Mouse (Mus musculus) neural tube, embryonic 10.5 days (tissue): Measurements from ENCODE around the gene Lalba.
"Not testable (repeated sequence)": the region's sequence is repeated elsewhere in the genome, so short reads cannot be mapped to it uniquely, and the experiment has no call there.

Source experiments
- DNase-seq: peaks from one replicate; pipeline ENCODE4 v3.0.0-alpha.2; 2017; ENCODE audit warnings: low spot score; ENCODE audit errors: extremely low spot score

Lalba gene

DNA sequence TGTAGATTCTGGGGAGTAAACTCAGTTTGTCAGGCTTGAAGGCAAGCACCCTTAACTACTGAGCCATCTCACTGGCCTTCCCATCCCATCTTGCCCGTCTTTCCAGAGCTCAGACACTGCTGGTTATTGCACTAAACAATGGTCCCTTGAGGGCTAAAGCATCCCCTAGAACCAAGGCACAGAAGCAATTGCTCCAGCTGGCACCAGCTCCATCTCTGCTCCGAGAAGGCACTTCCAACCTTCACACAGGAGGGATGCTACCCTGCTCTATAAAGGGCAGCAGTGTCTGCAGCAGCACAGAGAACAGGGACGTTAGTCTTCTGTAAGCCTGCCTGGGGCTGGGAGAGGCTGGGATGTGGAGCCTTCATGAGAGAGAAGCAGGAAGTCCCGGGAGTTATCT lies 9.6 kb upstream of the Lalba start, which contains the start of gene Olfr279:
TSS of gene Olfr279 (plus strand) at position 301 of the 400 bp plus-strand sequence.
- DNase-seq: no peak

DNA sequence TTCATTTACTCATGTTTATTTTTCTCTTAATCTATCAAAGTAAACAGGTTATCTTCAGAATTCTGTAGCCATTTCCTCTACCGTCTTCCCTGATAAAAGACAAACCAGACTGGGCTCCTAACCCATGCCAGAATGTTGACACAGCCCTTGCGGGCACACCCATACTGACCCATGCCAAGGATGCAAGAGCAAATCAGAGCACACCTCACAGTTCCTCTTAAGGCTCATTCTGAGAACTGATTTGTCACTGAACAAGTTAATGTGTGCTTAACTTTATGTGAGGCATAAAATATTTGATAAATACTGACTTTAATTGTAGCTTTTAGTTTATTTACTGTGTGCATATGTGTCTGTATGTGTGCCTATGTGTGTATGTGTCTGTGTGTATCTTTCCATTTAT lies 8.8 kb upstream of the Lalba start:
- no peak for DNase-seq

DNA sequence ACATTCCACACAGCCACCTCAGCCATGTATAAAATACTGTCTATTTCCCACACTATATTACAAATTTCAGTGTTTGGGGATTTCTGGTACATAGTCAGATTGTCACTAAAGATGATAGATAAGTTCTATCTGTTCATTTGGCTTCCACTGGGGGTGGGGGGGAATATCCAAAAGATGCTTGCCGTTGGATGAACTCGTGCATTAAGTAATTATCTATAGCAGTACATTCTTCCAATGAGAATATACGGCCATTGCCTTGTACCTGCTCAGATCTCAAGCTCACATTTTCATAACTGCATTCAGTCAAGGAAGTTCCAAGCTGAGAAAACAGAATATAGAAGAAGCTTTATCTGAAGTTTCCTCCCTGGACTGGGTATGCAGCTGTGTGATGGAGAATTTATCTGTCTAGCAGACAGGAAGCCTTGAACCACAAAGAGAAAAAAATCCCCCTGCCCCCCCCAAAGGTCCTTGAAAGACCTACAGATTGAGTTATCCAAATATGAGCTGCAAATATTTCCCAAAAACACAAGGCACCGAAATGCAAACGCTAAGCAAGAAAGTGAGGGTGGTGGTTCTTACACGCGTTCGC lies 4.0 kb upstream of the Lalba start:
- DNase-seq: no peak

DNA sequence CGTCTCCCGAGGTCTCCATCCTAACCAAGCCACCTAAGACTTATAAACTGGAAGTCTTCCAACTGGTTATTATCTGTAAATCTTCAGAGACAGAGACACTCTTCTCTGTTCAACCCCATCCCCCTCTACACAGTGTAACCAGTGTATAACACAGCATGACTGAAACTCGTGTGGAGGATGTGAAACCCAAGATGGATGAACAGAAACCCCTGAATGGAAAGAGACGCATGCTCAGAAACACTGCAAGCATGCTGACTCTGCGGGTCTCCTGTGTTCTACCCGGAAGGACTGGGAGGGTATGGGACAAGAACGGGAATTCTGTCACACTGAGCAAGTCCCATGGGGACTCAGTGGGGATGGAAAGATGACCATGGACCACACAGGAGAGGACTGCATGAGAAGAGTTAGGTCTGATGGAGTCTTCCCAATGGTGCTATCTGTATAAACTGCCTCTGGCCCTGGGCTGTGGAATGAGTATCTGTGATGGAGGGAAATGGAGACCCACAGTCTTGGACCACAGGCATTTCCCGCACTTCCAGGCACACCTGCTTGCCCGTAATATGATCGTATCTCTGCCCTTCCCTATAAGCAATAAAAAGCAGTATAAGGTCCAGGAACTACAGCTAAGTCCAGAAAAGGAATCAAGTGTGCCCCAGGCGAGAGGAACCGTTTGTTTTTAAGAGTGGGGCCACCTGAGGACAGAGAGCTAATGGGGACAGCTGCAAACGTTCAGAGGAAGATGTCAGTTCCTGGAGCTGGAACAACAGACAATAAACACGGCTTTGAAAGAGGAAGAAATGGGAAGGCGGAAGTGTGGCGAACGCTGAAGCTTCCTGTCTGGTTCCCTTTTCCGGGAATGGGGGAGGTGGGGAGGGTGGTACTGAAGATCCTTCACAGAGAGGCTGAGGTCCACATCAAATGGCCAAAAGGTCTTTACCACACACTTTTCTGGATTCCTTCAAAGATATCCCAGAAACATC lies 1.7 kb upstream of the Lalba start:
- no peak for DNase-seq

DNA sequence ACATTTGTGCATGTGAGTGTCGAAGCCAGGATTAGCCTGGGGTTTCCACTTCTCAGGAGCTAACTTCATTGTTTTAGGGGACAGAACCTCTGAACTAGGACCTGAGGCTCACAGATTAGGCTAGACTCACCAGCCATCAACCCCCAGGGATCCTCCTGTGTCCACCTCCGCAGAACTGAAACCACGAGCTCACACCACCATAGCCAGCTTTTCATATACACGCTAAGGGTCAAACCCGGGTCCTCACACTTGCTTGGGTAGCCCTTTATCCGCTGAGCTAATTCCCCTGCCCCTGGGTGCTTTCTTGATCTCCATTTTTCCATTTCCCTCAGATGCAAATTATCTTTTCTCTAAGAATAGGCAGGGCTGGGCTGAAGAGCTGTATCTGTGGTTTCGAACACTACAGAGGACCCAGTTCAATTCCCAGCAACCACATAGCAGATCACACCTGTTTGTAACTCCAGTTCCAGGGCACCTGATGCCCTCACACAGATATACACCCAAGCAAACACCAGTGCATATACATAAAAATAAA lies 2.9 kb downstream of the Lalba start:
- DNase-seq: no peak

DNA sequence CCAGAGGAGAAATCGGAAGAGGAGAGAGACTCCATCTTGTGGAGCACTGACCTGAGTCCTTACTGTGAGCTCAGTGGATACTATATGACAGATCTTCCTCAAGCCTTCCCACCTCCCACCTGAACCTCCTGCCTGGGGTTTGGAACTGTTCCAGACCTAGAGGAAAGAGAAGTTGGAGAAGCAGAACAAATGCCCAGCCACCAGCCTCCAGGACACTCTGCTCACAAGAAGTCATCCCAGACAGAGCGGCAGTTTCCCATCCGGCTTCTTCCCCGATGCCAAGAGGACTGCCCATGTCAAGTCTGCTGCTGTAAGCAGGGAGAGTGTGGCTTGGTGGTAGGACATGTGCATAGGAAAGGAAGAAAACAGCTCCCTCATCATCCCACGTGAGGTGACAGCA lies 6.2 kb downstream of the Lalba start:
- no peak for DNase-seq

DNA sequence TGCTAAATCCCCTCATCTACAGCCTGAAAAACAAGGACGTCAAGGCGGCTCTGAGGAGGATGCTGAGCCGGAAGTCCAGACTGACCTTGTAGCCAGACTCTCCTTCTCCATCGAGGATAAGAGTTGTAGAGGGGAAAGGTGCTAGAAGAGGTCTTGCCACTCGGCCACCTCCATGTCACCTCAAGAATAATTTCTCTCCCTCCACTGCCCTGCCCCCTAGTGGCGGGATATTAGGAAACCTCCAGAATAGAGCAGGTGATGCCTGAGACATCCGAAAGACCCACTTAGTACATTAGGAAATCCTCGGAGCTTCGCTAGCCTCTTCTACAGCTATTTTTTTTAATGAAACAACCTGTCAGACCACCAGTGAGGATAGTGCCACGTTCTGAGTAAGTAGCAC lies 7.1 kb downstream of the Lalba start:
- DNase-seq: peak; percentile 28

DNA sequence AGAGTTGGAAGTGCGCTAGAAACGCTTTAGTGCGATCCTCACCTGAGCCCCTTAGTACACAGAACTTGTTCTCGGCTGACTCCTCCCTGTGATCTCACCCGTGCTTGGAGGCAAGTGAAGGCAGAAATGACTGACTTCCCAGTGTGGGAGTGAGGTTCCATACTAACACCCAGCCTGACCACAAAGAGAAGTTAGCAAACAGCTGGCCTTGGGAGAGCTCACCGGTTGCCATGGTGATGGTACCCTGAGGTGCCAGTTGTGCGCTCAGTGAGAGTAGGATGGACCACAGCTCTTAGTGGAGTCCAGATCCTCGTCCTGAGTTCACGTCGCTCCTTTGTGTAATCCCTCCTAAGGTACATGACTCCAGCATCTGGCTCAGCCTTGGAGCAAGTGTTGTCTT lies 7.6 kb downstream of the Lalba start:
- no peak for DNase-seq

DNA sequence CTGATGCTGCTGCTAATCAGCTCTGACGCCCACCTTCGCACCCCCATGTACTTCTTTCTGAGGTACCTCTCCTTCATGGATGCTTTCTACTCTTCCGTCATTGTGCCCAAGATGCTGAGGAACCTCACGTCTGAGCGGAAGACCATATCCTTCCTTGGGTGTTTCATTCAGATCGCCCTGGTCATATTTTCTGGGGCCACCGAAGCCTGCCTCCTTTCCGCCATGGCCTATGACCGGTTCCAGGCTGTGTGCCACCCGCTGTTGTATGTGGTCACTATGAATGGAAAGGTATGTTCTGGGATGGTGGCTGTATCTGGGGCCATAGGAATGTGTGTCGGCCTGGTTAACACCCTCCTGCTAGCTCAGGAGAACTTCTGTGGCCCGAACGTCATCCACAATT lies 11.0 kb downstream of the Lalba start:
- no peak for DNase-seq

DNA sequence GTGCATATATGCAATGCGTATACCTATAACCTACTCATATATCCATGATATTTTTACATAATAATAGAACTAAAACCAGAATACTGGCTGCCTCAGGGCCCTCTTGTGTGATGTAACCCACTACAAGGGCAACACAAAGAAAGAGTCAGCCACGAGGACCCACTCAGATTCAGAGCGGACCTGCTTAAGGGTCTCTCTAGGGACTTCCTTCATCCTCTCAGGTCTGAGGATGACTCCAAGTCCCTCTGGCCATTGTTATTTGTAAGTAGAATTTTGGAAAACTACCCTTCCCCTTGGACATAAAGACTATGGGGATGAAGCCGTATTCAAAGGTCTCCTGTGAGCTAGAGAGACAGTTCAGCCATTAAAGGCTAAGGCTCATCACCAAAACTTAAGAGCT lies 12.9 kb downstream of the Lalba start, which contains the start of gene OR5BS1P:
TSS of gene OR5BS1P (plus strand) at position 301 of the 400 bp plus-strand sequence.
- DNase-seq: no peak

DNA sequence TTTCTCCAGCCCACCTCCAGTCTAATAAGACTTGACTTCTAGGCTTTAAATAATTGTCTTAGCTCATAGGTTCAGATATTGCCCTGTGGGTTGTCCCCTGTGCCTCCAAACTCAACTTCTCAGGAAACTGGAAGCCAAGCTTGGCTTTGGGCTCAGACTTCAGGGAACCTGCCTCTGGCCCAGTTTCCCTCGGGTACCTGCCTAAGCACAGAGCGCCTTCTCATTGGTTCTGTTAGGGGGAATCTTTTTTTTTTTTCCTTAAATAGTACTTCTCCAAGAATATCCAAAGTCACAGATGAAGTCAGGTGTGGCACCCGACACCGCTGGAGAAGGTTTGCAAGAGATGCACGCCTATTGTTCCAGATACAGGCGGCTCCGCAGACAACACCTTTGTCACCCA lies 30.2 kb downstream of the Lalba start, which contains the start of gene Olfr281:
TSS of gene Olfr281 (plus strand) at position 301 of the 400 bp plus-strand sequence.
- no peak for DNase-seq

DNA sequence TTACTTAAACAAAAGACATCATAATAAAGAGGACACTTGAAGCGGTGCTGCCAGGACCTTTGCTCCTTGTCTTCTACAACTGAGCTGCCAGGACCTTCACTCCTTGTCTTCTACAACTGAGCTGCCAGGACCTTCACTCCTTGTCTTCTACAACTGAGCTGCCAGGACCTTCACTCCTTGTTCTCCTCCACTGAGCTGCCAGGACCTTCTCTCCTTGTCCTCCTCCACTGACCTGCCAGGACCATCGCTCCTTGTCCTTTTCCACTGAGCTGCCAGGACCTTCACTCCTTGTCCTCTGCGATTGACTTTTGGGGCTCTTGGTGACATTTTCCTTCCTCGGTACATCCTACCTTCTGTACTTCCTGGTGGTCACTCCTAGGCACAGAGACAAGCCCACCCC lies 34.0 kb downstream of the Lalba start:
- DNase-seq: no peak

DNA sequence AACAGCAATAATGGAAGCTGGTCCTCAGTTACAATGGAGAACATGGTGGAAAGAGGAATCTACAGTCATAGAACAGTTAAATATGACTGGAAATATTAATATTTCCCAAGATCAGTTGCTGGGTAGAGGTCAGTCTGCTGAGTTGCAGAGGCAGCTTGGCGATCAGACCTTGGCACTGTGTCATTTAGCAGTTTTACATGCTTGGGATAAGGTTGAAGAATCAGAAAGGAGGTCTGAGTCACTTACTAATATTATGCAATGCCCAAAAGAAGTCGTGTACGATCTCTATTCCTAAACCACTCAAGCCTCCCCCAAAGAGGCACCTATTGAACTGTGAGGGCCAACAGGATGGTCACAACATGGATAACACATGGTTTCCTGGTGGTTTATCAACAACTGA lies 38.0 kb downstream of the Lalba start:
- DNase-seq: no peak

DNA sequence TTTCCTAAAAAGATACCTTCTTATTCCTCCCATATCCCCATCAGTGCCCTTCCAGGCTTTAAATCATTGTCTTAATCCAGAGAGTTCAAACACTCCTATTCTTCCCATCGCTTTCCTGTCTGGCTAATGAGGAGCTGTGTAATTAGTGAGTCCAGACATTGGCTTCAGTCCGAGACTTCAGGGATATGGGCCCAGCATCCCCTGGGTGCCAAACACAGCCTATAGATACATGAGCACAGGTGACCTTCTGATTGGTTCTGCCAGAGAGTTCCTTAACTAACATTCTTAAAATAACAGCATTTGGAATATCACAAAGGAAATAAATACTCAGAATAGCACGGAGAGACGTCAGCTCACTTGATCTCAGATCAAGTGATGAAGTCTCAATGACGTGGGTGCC lies 51.6 kb downstream of the Lalba start, which contains the start of gene Olfr282:
TSS of gene Olfr282 (plus strand) at position 301 of the 400 bp plus-strand sequence.
- not testable (repeated sequence) for DNase-seq
